Mouse (Mus musculus): ENCODE results near the gene Cmpk1.

DNA sequence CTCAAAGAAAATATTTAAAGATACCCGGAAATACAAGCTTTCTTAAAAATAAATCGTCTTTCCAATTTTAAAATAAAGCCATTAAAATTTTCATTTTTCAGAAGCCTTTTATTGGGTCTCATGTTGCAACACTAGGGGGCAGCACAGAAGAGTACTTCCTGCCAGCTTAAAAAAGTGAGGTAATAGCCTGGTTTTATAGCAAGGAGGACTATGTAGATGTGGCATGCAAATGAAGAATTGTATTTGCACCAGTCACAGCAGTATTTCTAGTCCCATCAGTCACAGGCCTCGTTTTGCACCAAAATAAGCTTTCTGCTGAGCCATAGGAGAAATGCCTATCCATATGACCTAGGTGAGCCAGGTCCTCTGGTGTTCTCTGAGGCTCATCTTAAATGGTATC is 10.0 kb upstream of the Cmpk1 start:
- no peak for TF ChIP-seq CTCF (IDR thresholded peaks at IDR 0.05; ENCODE audit: control insufficient read depth, insufficient read depth, low read length)
- no peak for TF ChIP-seq POLR2A (IDR thresholded peaks at IDR 0.05; ENCODE audit: borderline replicate concordance, control insufficient read depth, low read depth, low read length)

All from bone marrow, adult 2 months (tissue).